Mouse (Mus musculus) ES-Bruce4 (cell line): Measurements from ENCODE around the gene Fam102a.

Source experiments
- CTCF ChIP-seq: IDR thresholded peaks from one replicate; pipeline ENCODE4 v1.8.1; 2011; ENCODE audit warnings: low read depth, low read length
- EP300 ChIP-seq: IDR thresholded peaks from 2 replicates; pipeline ENCODE4 v1.6.1; 2011; ENCODE audit warnings: low read depth, low read length; ENCODE audit not compliant: insufficient read depth
- POLR2A ChIP-seq: IDR thresholded peaks from one replicate; pipeline ENCODE4 v1.8.1; 2011; ENCODE audit warnings: low read length; ENCODE audit not compliant: insufficient read depth

GRCm38 (mm10) chr2:32525816-32526215 lies 9.3 kb upstream of the Fam102a start:
- TF ChIP-seq CTCF (no peak), POLR2A (no peak), EP300 (no peak)
